Mouse (Mus musculus) heart, embryonic 13.5 days (tissue): ENCODE measurements at regions not wholly inside any gene's neighbourhood (a gene's known extent, or its start where the extent isn't known, plus 50 kb on each side); places are given as distances from the start of the nearest gene placed in this dataset.

Source experiments
- ATAC-seq: fragments of 200-750 bp; cut with Nextera tagmentation; 2 replicates; pipeline ENCODE4 v1.8.0; 2017; ENCODE audit warnings: moderate TSS enrichment; ENCODE audit not compliant: insufficient number of reproducible peaks, low FRiP score, low TSS enrichment; ENCODE audit errors: extremely low read depth
- H3K27ac ChIP-seq: fragments of 300-500 bp; sonication (generic); replicated peaks from 2 replicates; pipeline ENCODE4 v1.5.1; 2015; ENCODE audit warnings: moderate library complexity, mild to moderate bottlenecking, inconsistent platforms
- H3K27me3 ChIP-seq: fragments of 300-500 bp; sonication (generic); replicated peaks from 2 replicates; pipeline ENCODE4 v1.6.1; 2015; ENCODE audit warnings: mild to moderate bottlenecking, inconsistent platforms
- H3K36me3 ChIP-seq: fragments of 300-500 bp; sonication (generic); 2 replicates; pipeline ENCODE4 v1.6.1; 2015; ENCODE audit warnings: mild to moderate bottlenecking, inconsistent platforms
- H3K4me1 ChIP-seq: fragments of 300-500 bp; sonication (generic); 2 replicates; pipeline ENCODE4 v1.6.1; 2015; ENCODE audit warnings: inconsistent platforms
- H3K4me2 ChIP-seq: fragments of 300-500 bp; sonication (generic); 2 replicates; pipeline ENCODE4 v1.6.1; 2015; ENCODE audit warnings: inconsistent platforms, mild to moderate bottlenecking, moderate library complexity
- H3K4me3 ChIP-seq: fragments of 300-500 bp; sonication (generic); 2 replicates; pipeline ENCODE4 v1.5.1; 2015; ENCODE audit warnings: moderate library complexity, mild to moderate bottlenecking, inconsistent platforms
- H3K9ac ChIP-seq: fragments of 300-500 bp; sonication (generic); 2 replicates; pipeline ENCODE4 v1.6.1; 2015; ENCODE audit warnings: inconsistent platforms, mild to moderate bottlenecking, moderate library complexity
- H3K9me3 ChIP-seq: fragments of 300-500 bp; sonication (generic); 2 replicates; pipeline ENCODE4 v1.6.1; 2016; ENCODE audit warnings: inconsistent platforms
- WGBS: fragments of 180-500 bp; shearing (Covaris S2); methylation state at CpG from one replicate; pipeline ENCODE4 v1.1.7; 2015; ENCODE audit warnings: mixed read lengths; 5-methylcytosine and 5-hydroxymethylcytosine counted together

DNA sequence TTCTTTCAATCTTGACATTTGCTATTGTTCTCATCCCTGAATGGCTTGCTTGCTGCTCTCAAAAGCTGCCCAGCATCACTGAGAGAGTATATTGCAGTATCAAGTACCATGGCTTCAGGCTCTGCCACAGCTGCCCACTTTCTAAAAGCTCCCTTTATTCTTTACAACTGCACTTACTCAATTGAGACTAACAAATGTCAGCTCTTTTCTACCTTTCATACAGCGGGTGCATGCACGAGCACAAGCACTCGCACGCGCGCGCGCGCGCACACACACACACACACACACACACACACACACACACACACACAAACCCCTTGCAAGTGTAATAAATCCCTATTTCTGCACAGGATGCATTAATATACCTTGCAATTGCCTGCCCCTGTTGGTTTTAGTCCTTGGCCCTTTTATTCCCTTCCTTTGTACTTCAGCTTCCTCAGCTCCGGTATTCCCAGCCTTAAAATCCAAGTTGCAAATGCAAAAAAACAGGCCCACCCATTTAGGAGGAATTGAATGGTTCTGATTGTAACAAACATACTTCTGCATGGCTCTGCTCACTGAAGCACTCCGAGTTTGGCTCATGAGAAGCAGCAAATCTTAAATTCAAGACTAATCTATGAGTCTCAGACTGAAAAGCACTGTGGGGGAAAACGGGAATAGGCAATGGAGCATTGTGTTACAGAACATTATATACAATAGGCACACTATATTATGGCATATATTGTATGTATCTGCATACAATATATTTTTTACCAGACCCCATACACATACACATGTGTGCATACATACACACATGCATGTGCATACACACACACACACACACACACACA is 447.7 kb upstream of the Btbd3 start:
- Histone ChIP-seq H3K9ac (no peak overlapping the region), H3K27me3 (no peaks in the 10 kb centered on the region), H3K27ac (no peak overlapping the region), H3K4me2 (no peak overlapping the region), H3K9me3 (no peaks in the 10 kb centered on the region), H3K4me1 (no peaks in the 10 kb centered on the region), H3K4me3 (no peak overlapping the region), H3K36me3 (no peaks in the 10 kb centered on the region)
- ATAC-seq = no peak
- 87% methylated on average over 13 of the region's 13 CpGs for WGBS

DNA sequence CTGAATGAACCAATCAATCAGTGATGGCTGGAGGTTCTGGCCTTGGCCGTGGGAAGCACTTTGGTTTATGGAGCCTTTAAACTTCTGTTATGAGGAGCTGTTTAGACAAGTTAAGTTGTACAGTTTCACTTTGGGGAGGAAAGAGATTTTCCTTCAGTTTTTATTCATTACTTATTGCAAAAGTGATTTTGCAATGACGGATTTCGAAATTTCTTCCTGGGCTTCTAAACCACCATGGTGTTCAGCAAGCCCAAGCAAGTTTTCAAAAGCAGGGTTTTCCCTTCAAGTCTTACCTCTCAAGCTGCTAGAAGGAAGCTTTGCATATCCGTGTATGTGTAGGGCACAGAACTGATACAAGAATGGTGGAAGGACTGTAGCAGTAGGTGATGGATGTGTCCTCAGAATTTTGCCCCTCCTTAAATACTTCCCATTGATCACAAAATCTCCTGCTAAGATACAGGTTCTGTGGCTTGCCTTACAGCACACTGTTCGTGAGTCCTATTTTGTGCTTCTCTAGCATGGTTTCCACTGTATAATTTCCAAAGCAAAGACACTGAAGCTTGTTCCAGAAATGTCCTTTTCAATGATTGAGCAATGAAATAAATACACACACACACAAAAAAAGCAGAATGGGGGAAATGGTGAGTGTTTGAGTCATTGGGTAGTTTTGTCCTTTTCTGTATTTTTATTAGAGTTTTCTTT is 448.6 kb upstream of the Btbd3 start:
- H3K27me3 ChIP-seq = no peaks in the 10 kb centered on the region
- H3K9me3 ChIP-seq = no peaks in the 10 kb centered on the region
- ATAC-seq = no peak
- no peak overlapping the region for H3K4me3 ChIP-seq
- H3K27ac ChIP-seq = no peak overlapping the region
- H3K9ac ChIP-seq = no peak overlapping the region
- H3K4me1 ChIP-seq = no peaks in the 10 kb centered on the region
- WGBS = 76% methylated on average over 5 of the region's 5 CpGs
- no peaks in the 10 kb centered on the region for H3K36me3 ChIP-seq
- H3K4me2 ChIP-seq = no peak overlapping the region

DNA sequence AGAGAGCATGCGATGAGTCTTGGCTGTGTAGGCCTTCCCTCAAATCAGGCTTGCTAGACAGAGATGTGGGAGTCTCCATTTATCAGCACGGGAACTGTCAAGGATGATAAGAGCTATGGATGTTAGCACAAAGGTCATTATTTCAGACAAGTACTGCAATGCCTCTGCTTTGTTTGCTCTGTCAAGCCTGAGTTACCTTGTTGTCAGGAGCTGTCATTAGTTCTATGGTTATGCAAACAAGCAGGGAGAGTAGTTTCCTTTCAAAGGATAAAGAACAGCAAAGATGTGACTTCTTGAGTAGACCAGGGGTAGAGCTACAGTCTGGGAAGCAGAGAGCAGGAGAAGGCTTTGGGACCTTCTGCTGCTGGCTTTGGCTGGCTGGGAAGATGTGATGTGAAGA is 461.5 kb upstream of the Btbd3 start:
- Histone ChIP-seq H3K36me3 (no peaks in the 10 kb centered on the region), H3K9ac (no peak overlapping the region), H3K4me1 (no peaks in the 10 kb centered on the region), H3K27me3 (no peaks in the 10 kb centered on the region), H3K4me3 (no peak overlapping the region), H3K9me3 (no peaks in the 10 kb centered on the region), H3K4me2 (no peak overlapping the region), H3K27ac (no peak overlapping the region)
- no peak for ATAC-seq
- WGBS = 31% methylated on average over 2 of the region's 2 CpGs

DNA sequence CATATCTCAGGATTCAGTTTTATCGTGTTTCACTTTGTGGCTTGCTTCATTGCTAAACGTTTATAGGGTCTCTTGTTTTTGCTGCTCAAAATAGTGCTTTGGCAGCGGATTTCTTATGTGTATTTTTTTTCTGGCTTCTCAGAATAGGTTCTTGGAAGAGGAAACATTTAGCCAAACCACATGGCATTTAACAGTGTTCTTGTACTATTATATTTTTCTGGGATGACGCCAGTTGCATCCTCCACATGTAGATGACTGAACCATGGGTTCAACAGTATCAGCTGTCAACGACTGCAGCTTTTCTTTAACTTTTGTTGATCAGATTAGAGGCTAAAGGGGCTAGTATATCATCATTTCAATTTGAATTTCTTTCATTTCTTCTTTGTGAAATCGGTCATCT is 472.3 kb upstream of the Btbd3 start:
- 66% methylated on average over 6 of the region's 6 CpGs for WGBS
- no peak for ATAC-seq
- H3K27me3 ChIP-seq = no peaks in the 10 kb centered on the region
- H3K27ac ChIP-seq = no peak overlapping the region
- no peaks in the 10 kb centered on the region for H3K9me3 ChIP-seq
- H3K4me2 ChIP-seq = no peak overlapping the region
- no peaks in the 10 kb centered on the region for H3K4me1 ChIP-seq
- H3K4me3 ChIP-seq = no peak overlapping the region
- no peaks in the 10 kb centered on the region for H3K36me3 ChIP-seq
- H3K9ac ChIP-seq = no peak overlapping the region

DNA sequence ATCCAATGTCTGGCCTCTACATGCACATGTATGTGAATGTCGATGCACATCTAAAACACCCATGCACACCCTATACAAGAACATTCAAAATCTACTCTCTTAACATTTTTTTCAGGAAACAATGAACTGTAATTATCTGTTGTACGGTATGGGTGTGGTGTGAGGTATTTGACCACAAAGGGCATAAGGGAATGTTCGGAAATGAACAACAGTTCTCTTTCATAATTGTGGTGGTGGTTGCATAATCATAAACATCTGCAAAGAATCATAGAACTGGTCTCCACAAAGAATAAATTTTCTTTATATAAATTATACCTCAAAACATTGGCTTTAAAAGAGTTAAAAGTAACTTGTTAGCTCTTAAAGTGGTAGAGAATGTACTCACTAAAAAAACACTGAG is 478.9 kb upstream of the Btbd3 start:
- WGBS = 86% methylated on average over 3 of the region's 3 CpGs
- no peak for ATAC-seq
- Histone ChIP-seq H3K4me1 (0 out of 2 replicates have a peak, but pooled peaks cover 5% of the 10 kb centered on the region), H3K9ac (no peak overlapping the region), H3K27me3 (no peaks in the 10 kb centered on the region), H3K27ac (no peak overlapping the region), H3K9me3 (no peaks in the 10 kb centered on the region), H3K36me3 (no peaks in the 10 kb centered on the region), H3K4me3 (no peak overlapping the region), H3K4me2 (no peak overlapping the region)

DNA sequence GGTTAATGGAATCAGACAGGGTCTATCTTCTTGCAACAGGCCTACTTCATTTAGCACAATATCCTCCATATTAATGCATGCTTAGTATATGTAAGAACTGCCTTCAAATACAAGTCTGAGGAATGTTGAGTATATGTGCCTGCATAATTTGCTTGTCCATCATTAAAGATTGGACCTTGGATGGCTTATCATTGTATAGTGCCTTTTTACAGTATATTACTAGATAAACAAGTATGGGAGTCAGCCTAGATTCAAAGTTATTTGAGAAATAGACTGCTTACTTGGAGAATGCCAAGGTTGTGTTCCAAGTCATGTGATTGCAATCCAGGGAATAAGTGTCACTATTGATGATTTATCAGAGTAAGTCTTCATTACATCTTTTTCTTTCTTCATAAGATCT is 491.6 kb upstream of the Btbd3 start:
- Histone ChIP-seq H3K4me1 (no peaks in the 10 kb centered on the region), H3K27ac (no peak overlapping the region), H3K36me3 (no peaks in the 10 kb centered on the region), H3K4me3 (no peak overlapping the region), H3K27me3 (no peaks in the 10 kb centered on the region), H3K9me3 (no peaks in the 10 kb centered on the region), H3K9ac (no peak overlapping the region), H3K4me2 (no peak overlapping the region)
- no peak for ATAC-seq

DNA sequence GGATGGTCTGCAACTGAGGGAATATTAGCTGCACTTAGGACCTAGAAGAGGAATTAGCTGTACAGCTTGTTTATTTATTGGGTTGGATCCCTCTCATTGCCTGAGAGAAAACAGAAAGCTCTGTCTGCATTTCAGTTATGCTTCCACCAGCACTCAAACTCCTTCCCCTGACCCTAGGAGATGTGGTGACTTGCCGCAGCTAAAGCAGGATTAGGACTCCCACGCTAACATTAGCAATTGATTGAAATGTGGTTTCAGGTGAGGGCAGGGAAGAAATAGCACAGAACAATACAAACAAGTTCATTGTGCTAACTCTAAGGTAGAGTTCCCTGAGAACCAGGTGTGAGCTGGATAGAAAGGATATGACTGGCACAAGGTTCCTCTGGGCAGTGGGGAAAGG is 496.9 kb upstream of the Btbd3 start:
- H3K27me3 ChIP-seq = no peaks in the 10 kb centered on the region
- no peak overlapping the region for H3K4me2 ChIP-seq
- WGBS = 62% methylated on average over 2 of the region's 2 CpGs
- H3K4me1 ChIP-seq = peaks cover 6% of the 10 kb centered on the region; the same call in 1 of the 2 replicates
- ATAC-seq = no peak
- H3K4me3 ChIP-seq = no peak overlapping the region
- no peak overlapping the region for H3K9ac ChIP-seq
- no peaks in the 10 kb centered on the region for H3K36me3 ChIP-seq
- H3K9me3 ChIP-seq = no peaks in the 10 kb centered on the region
- H3K27ac ChIP-seq = no peak overlapping the region

DNA sequence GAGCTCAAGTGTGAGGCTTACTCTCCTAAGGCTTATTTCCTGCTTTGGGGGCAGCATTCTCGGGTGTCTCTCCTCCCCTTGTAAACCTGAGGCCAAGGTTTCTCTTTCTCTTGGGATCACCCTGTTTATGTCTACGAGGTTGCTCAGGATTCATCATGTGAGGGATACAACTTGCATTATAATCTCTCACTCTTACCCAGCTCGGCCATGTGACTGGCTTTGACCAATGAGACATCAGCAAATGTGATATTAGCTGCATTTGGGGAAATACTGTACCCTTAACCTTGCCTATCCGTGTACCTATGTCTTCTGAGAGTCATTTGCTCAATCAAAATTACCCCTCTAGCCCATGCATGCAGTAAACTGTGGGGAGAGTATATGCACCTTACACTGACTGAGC is 498.0 kb upstream of the Btbd3 start:
- no peak overlapping the region for H3K9ac ChIP-seq
- H3K36me3 ChIP-seq = no peaks in the 10 kb centered on the region
- H3K4me1 ChIP-seq = peaks cover 6% of the 10 kb centered on the region; the same call in 1 of the 2 replicates
- ATAC-seq = no peak
- no peak overlapping the region for H3K4me3 ChIP-seq
- WGBS = 69% methylated on average over 4 of the region's 4 CpGs
- H3K27ac ChIP-seq = no peak overlapping the region
- H3K27me3 ChIP-seq = no peaks in the 10 kb centered on the region
- no peaks in the 10 kb centered on the region for H3K9me3 ChIP-seq
- no peak overlapping the region for H3K4me2 ChIP-seq

DNA sequence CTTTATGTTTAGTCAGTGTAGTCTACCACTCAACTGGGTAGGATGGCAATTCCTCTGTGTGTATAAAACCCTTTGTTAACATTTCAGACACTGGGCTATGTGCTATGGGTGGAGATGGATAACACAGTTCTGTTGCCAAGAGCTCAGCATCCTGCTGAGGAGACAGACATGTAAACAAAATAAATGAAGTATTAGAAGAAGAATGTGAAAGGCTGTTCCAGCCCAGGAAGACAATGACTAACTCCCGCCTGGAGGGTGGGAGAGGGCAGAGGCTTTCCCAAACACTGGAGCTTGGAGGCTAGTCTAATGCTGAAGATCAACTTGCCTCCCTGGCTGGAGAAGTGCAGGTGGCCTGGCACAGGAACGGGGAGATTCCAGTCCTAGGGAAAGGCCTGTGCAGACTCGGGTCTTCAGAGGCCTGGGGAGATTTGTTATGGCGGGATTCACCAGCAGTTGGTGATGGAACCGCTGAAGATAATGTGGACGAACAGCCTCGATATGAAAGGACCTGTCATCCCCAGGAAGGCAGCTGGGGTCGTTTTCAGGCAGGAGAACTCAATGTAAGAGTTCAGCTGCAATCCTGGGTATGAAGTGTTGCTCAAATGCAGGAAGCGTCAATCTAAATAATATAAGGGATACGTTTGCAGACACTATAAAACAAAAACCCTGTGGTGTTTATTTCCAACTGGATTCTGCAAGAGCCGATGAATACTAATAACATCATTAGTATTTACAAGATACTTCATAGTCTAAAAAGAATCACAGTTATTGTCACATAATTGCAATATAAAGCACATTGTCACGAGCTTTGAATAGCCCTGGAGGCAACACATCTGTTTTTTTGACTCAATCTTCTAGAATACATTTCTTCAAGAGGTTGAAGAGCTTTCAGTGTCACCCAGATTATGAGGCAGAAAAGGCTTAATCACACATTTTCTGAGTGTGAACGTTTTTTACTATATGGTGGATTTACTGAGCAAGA is 498.8 kb upstream of the Btbd3 start:
- Histone ChIP-seq H3K9ac (no peak overlapping the region), H3K27ac (no peak overlapping the region), H3K4me1 (peaks cover 6% of the 10 kb centered on the region; the same call in 1 of the 2 replicates), H3K27me3 (no peaks in the 10 kb centered on the region), H3K4me3 (no peak overlapping the region), H3K4me2 (no peak overlapping the region), H3K9me3 (no peaks in the 10 kb centered on the region), H3K36me3 (no peaks in the 10 kb centered on the region)
- ATAC-seq = no peak
- WGBS = 48% methylated on average over 13 of the region's 13 CpGs

DNA sequence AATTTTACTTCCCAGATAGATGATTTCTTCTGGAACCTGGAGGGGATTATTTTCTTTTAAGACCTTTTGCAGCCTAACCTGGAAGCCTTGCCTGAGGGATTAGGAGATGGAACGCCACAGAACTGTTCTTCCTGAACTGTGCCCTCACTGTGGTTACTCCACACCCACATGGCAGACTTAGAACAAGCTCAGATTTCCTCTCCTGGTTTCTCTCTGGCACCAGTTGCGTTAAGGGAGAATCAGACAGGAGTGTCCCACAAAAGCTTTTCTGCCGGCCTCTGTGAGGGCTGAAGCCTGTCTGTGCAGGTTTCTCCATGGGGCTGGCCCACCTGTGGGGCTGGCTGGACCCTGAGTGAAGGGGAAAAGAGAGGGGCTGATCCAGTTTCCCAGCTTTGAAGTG is 500.1 kb upstream of the Btbd3 start:
- no peak overlapping the region for H3K9ac ChIP-seq
- ATAC-seq = no peak
- no peak overlapping the region for H3K4me3 ChIP-seq
- no peak overlapping the region for H3K27ac ChIP-seq
- H3K9me3 ChIP-seq = no peaks in the 10 kb centered on the region
- no peak overlapping the region for H3K4me2 ChIP-seq
- WGBS = 16% methylated on average over 3 of the region's 3 CpGs
- H3K27me3 ChIP-seq = no peaks in the 10 kb centered on the region
- no peaks in the 10 kb centered on the region for H3K36me3 ChIP-seq
- peaks cover 6% of the 10 kb centered on the region; the same call in 1 of the 2 replicates for H3K4me1 ChIP-seq

DNA sequence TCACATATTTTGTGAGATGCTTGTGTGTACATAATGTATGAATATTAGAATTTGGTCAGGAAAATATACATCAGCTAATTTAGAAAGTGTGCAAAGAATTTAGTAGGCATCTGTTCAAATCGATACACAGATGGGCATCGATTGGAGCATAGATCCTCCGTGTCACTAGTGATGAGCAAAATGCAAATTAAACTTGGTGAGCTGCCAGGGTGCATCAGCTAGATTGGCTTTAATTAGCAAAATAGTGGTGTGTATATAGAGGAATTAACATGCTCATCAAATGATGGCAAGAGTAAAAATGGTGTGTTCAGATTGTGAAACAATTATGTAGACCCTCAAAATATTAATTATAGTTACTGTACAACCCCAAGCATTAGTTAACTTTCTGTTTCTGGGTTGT is 501.9 kb upstream of the Btbd3 start:
- no peak for ATAC-seq
- Histone ChIP-seq H3K27ac (no peak overlapping the region), H3K9ac (no peak overlapping the region), H3K36me3 (no peaks in the 10 kb centered on the region), H3K9me3 (no peaks in the 10 kb centered on the region), H3K4me3 (no peak overlapping the region), H3K4me1 (peaks cover 6% of the 10 kb centered on the region; the same call in 1 of the 2 replicates), H3K4me2 (no peak overlapping the region), H3K27me3 (no peaks in the 10 kb centered on the region)
- WGBS = 88% methylated on average over 3 of the region's 3 CpGs
